Mouse (Mus musculus) limb, embryonic 14.5 days (tissue): ENCODE measurements around the gene Pam. TPM values are rescaled to one million over a fixed set of nuclear protein-coding genes. Genes with fewer than 3 reads are reported as not detected.
A peak's percentile ranks its signal among the peaks of the same experiment; 100 is the strongest.

Source experiments
- ATAC-seq: fragments of 200-750 bp; cut with Nextera tagmentation; 2 replicates; pipeline ENCODE4 v1.8.0; 2017; ENCODE audit warnings: low read depth, moderate number of reproducible peaks, moderate TSS enrichment; ENCODE audit not compliant: low FRiP score
- DNase-seq: peaks from one replicate; pipeline ENCODE4 v3.0.0-alpha.2; 2015; ENCODE audit warnings: low spot score
- H3K27ac ChIP-seq: fragments of 300-500 bp; sonication (generic); replicated peaks from 2 replicates; pipeline ENCODE4 v1.5.1; 2014; ENCODE audit warnings: low read depth, mild to moderate bottlenecking, low read length, moderate library complexity, mixed read lengths
- H3K27me3 ChIP-seq: fragments of 300-500 bp; sonication (generic); 2 replicates; pipeline ENCODE4 v1.6.1; 2014; ENCODE audit warnings: low read length, mixed read lengths; ENCODE audit not compliant: control insufficient read depth, insufficient read depth
- H3K36me3 ChIP-seq: fragments of 300-500 bp; sonication (generic); 2 replicates; pipeline ENCODE4 v1.6.1; 2014; ENCODE audit warnings: mild to moderate bottlenecking, low read length, moderate library complexity, mixed read lengths; ENCODE audit not compliant: control insufficient read depth, insufficient read depth
- H3K4me1 ChIP-seq: fragments of 300-500 bp; sonication (generic); 2 replicates; pipeline ENCODE4 v1.6.1; 2014; ENCODE audit warnings: antibody characterized with exemption, low read length, mixed read lengths; ENCODE audit not compliant: control insufficient read depth, insufficient read depth
- H3K4me2 ChIP-seq: fragments of 300-500 bp; sonication (generic); replicated peaks from 2 replicates; pipeline ENCODE4 v1.6.1; 2014; ENCODE audit warnings: low read depth, mild to moderate bottlenecking, low read length, moderate library complexity; ENCODE audit not compliant: severe bottlenecking
- H3K4me3 ChIP-seq: fragments of 300-500 bp; sonication (generic); replicated peaks from 2 replicates; pipeline ENCODE4 v1.5.1; 2014; ENCODE audit warnings: low read length
- H3K9ac ChIP-seq: fragments of 300-500 bp; sonication (generic); 2 replicates; pipeline ENCODE4 v1.6.1; 2014; ENCODE audit warnings: mild to moderate bottlenecking, low read depth, low read length, moderate library complexity; ENCODE audit not compliant: severe bottlenecking
- H3K9me3 ChIP-seq: fragments of 300-500 bp; sonication (generic); 2 replicates; pipeline ENCODE4 v1.6.1; 2016; ENCODE audit warnings: low read length; ENCODE audit not compliant: control insufficient read depth
- POLR2A ChIP-seq: fragments of 200-500 bp; IDR thresholded peaks from 2 replicates; pipeline ENCODE4 v1.8.0; 2012; ENCODE audit warnings: inconsistent platforms, mild to moderate bottlenecking, moderate library complexity, borderline replicate concordance; ENCODE audit not compliant: insufficient read depth, insufficient read length; ENCODE audit errors: extremely low read depth
- WGBS: fragments of 180-500 bp; shearing (Covaris S2); extraction: QIAGEN DNeasy Blood & Tissue Kit; methylation state at CpG from one replicate; pipeline ENCODE4 v1.1.7; 2014; 5-methylcytosine and 5-hydroxymethylcytosine counted together
- polyA plus RNA-seq, 2 experiments: library from polyadenylated mRNA; depleted of rRNA in 1 of 2; stranded (reverse) in 1 of 2; unstranded in 1 of 2; fragments of >200 nt; fragmentation: Nextera tagmentation in 1 of 2; extraction: Ambion mirVana in 1 of 2; gene quantifications; 2 replicates each; pipeline versions ENCODE4 v1.2.1 to v1.2.3; 2012 to 2014

The Pam gene
- polyA plus RNA-seq, 2 experiments, result 37.8 to 54.1 TPM

- Histone ChIP-seq H3K27ac (no peak overlapping the region), H3K4me1 (peaks cover 7% of the 10 kb centered on the region; the same call in 1 of the 2 replicates), H3K9me3 (no peaks in the 10 kb centered on the region), H3K27me3 (no peaks in the 10 kb centered on the region), H3K4me3 (no peak overlapping the region), H3K4me2 (no peak overlapping the region), H3K36me3 (no peaks in the 10 kb centered on the region), H3K9ac (no peak overlapping the region)
- DNase-seq, result no peak
- TF ChIP-seq POLR2A, result no peak
- ATAC-seq, result no peak
- 90% methylated on average over 4 of the region's 4 CpGs for WGBS
Measured at GRCm38 (mm10) chr1:98052775-98053174, 42.7 kb downstream of the Pam start.

- DNase-seq (no peak), ATAC-seq (no peak; the same call in 1 of the 2 replicates)
- no peaks in the 10 kb centered on the region for H3K27me3 ChIP-seq
- H3K36me3 ChIP-seq, result no peaks in the 10 kb centered on the region
- no peak overlapping the region for H3K27ac ChIP-seq
- H3K4me2 ChIP-seq, result no peak overlapping the region
- WGBS, result 28% methylated on average over 3 of the region's 3 CpGs
- no peaks in the 10 kb centered on the region for H3K9me3 ChIP-seq
- TF ChIP-seq POLR2A, result no peak
- H3K9ac ChIP-seq, result no peak overlapping the region
- H3K4me3 ChIP-seq, result no peak overlapping the region
- peaks cover 5% of the 10 kb centered on the region; the same call in 1 of the 2 replicates for H3K4me1 ChIP-seq
Measured at GRCm38 (mm10) chr1:98051039-98051438, 44.4 kb downstream of the Pam start.

GRCm38 (mm10) chr1:98049756-98050155 is 45.7 kb downstream of the Pam start:
- DNase-seq (no peak), ATAC-seq (no peak)
- Histone ChIP-seq H3K9ac (no peak overlapping the region), H3K4me3 (no peak overlapping the region), H3K27ac (no peak overlapping the region), H3K4me1 (peaks cover 5% of the 10 kb centered on the region; the same call in 1 of the 2 replicates), H3K4me2 (no peak overlapping the region), H3K9me3 (no peaks in the 10 kb centered on the region), H3K36me3 (no peaks in the 10 kb centered on the region), H3K27me3 (no peaks in the 10 kb centered on the region)
- TF ChIP-seq POLR2A, result no peak
- 87% methylated on average over 7 of the region's 7 CpGs for WGBS

- peaks cover 5% of the 10 kb centered on the region; the same call in 1 of the 2 replicates for H3K4me1 ChIP-seq
- no peaks in the 10 kb centered on the region for H3K36me3 ChIP-seq
- no peak overlapping the region for H3K9ac ChIP-seq
- no peaks in the 10 kb centered on the region for H3K27me3 ChIP-seq
- no peak overlapping the region for H3K27ac ChIP-seq
- H3K4me3 ChIP-seq, result no peak overlapping the region
- H3K9me3 ChIP-seq, result no peaks in the 10 kb centered on the region
- no peak for TF ChIP-seq POLR2A
- DNase-seq (no peak), ATAC-seq (no peak)
- 21% methylated on average over 5 of the region's 5 CpGs for WGBS
- no peak overlapping the region for H3K4me2 ChIP-seq
Measured at GRCm38 (mm10) chr1:98048218-98048801, 47.1 kb downstream of the Pam start.

GRCm38 (mm10) chr1:98047284-98048217 is 47.9 kb downstream of the Pam start:
- 13% methylated on average over 10 of the region's 10 CpGs for WGBS
- H3K4me2 ChIP-seq, result no peak overlapping the region
- ATAC-seq, result no peak

More at GRCm38 (mm10) chr1:98047284-98048217, 47.9 kb downstream of the Pam start:
- Histone ChIP-seq H3K27ac (no peak overlapping the region), H3K36me3 (no peaks in the 10 kb centered on the region), H3K9me3 (no peaks in the 10 kb centered on the region), H3K4me1 (peaks cover 5% of the 10 kb centered on the region; the same call in 1 of the 2 replicates), H3K4me3 (no peak overlapping the region), H3K9ac (no peak overlapping the region), H3K27me3 (no peaks in the 10 kb centered on the region)
- peak; percentile 37 for DNase-seq
- TF ChIP-seq POLR2A, result no peak
